Mouse (Mus musculus) effector memory CD4-positive, alpha-beta T cell, adult 5 months (primary cell): Measurements from ENCODE around the gene Adora1. TPM values are rescaled to one million over a fixed set of nuclear protein-coding genes. Genes with fewer than 3 reads are reported as not detected.

Experiments
- polyA plus RNA-seq: library from polyadenylated mRNA; unstranded; fragments of 100-300 nt; shearing (Covaris generic); gene quantifications from one replicate; pipeline ENCODE4 v1.2.1, GENCODE M21; 2017

The Adora1 gene
- 0.12 TPM for polyA plus RNA-seq

GRCm38 (mm10) chr1:134235391-134235921 lies at the start of gene Adora1:
TSS of gene Adora1 (minus strand) at chr1:134235431.

GRCm38 (mm10) chr1:134193126-134193525 lies 42.1 kb downstream of the Adora1 start, which contains the start of gene Mybph:
TSS of gene Mybph (plus strand) at chr1:134193448.

GRCm38 (mm10) chr1:134182025-134182424 lies 53.2 kb downstream of the Adora1 start, which contains the start of gene Chil1:
TSS of gene Chil1 (plus strand) at chr1:134182176.

Other genes starting within 250 kb of the Adora1 start
- gene Fmod, start 198.2 kb downstream of the Adora1 start, polyA plus RNA-seq = not detected
- 597 TPM for gene Btg2, start 156.3 kb downstream of the Adora1 start, polyA plus RNA-seq
- not detected for gene Chit1, start 124.2 kb downstream of the Adora1 start, polyA plus RNA-seq
- not detected for gene Chil1, start 53.3 kb downstream of the Adora1 start, polyA plus RNA-seq
- gene Mybph, start 42.0 kb downstream of the Adora1 start, polyA plus RNA-seq = not detected
- gene Myog, start 54.6 kb upstream of the Adora1 start, polyA plus RNA-seq = not detected
- not detected for gene Ppfia4, start 97.5 kb upstream of the Adora1 start, polyA plus RNA-seq
- gene Tmem183a, start 126.5 kb upstream of the Adora1 start, polyA plus RNA-seq = 110 TPM
- gene 4933406M09Rik, start 150.5 kb upstream of the Adora1 start, polyA plus RNA-seq = not detected
- 18.4 TPM for gene Cyb5r1, start 170.1 kb upstream of the Adora1 start, polyA plus RNA-seq
- gene Adipor1, start 179.9 kb upstream of the Adora1 start, polyA plus RNA-seq = 120 TPM
- gene Klhl12, start 220.1 kb upstream of the Adora1 start, polyA plus RNA-seq = 24.7 TPM